Mouse (Mus musculus) heart, postnatal 10 days (tissue): ENCODE results near the gene Banf1. TPM values are rescaled to one million over a fixed set of nuclear protein-coding genes. Genes with fewer than 3 reads are reported as not detected.

Source experiments
- DNase-seq, 2 experiments: peaks; one replicate each; pipeline ENCODE4 v3.0.0; 2021
- intact Hi-C: fragments of 180-260 bp; cut with DNase I; formaldehyde crosslinking; loops from one replicate; pipeline ENCODE4 v1.15.1; 2025
- total RNA-seq, 2 experiments: library from RNA; stranded (reverse); gene quantifications; 2 replicates each; pipeline ENCODE4 v1.2.3; 2021

Banf1 gene
- total RNA-seq, 2 experiments from 2014 or later, result 173 to 178 TPM

- intact Hi-C loops, result no loop called here
- DNase-seq, result no peak
These were observed 32.2 kb downstream of the Banf1 start for GRCm38 (mm10) chr19:5334741-5335140.

DNA sequence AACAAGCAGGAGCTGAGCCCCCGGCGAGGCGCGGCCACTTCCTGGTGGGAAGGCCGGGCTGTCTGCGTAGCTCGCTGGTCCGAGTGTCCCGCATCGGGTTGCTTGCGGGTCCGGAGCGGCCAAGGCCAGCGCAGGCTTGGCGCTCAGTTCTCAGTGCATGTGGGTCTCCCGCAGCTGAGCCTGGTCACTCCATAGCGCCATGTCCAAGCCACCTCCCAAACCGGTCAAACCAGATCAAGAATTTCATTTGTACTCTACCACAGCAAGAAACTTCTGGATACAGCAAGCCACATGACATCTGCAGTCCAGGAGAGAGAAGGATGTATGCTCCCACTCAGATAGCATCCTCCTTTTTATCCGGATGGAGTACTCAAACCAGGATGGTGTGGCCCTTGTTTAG lies 39.0 kb downstream of the Banf1 start:
- DNase-seq, result no peak
- intact Hi-C loops, result loop anchor here (5.0 kb wide), 1 partner anchor 131 kb away; no protein-coding TSS in a partner anchor

GRCm38 (mm10) chr19:5323801-5324200 lies 43.2 kb downstream of the Banf1 start:
- intact Hi-C loops, result no loop called here
- no peak for DNase-seq

Other genes with a start within 250 kb of the Banf1 start
- 10 to 100 TPM; 38.8 to 42.8 TPM for gene Klc2, start 248.6 kb downstream of the Banf1 start, total RNA-seq
- 10 to 100 TPM; 24.5 to 27.8 TPM for gene Pacs1, start 94.0 kb downstream of the Banf1 start, total RNA-seq
- 100 to 1,000 TPM; 129 to 136 TPM for gene Sf3b2, start 71.7 kb downstream of the Banf1 start, total RNA-seq
- gene Gal3st3, start 68.8 kb downstream of the Banf1 start, total RNA-seq, result 10 to 100 TPM in 1 of 2 experiments, 1 to 10 TPM in 1; 9.4 to 14.6 TPM
- gene Catsper1, start 31.4 kb downstream of the Banf1 start, total RNA-seq, result not detected
- gene Cst6, start 17.6 kb downstream of the Banf1 start, total RNA-seq, result 1 to 10 TPM; 2.6 to 3.1 TPM
- 10 to 100 TPM; 26.4 to 28.8 TPM for gene Eif1ad, start 427 bp downstream of the Banf1 start, total RNA-seq
- 10 to 100 TPM; 47.7 to 50.7 TPM for gene Sart1, start 21.5 kb upstream of the Banf1 start, total RNA-seq
- not detected for gene Tsga10ip, start 35.4 kb upstream of the Banf1 start, total RNA-seq
- 100 to 1,000 TPM; 240 to 260 TPM for gene Drap1, start 57.8 kb upstream of the Banf1 start, total RNA-seq
- gene AI837181, start 58.0 kb upstream of the Banf1 start, total RNA-seq, result 10 to 100 TPM; 40.3 to 43.8 TPM
- not detected for gene Fosl1, start 80.4 kb upstream of the Banf1 start, total RNA-seq
- gene Ccdc85b, start 90.7 kb upstream of the Banf1 start, total RNA-seq, result 10 to 100 TPM; 12.5 to 14.5 TPM
- gene Fibp, start 93.4 kb upstream of the Banf1 start, total RNA-seq, result 10 to 100 TPM; 90.2 to 91.5 TPM
- under 1 TPM; 0.41 to 0.45 TPM for gene Ctsw, start 101.3 kb upstream of the Banf1 start, total RNA-seq
- gene Efemp2, start 106.8 kb upstream of the Banf1 start, total RNA-seq, result 10 to 100 TPM; 28.6 to 32.7 TPM
- 10 to 100 TPM; 24.3 to 25.5 TPM for gene Mus81, start 121.2 kb upstream of the Banf1 start, total RNA-seq
- gene Cfl1, start 123.3 kb upstream of the Banf1 start, total RNA-seq, result 100 to 1,000 TPM; 497 to 519 TPM
- 1 to 10 TPM in 1 of 2 experiments, under 1 TPM in 1; 0.69 to 1.2 TPM for gene 1700020D05Rik, start 136.6 kb upstream of the Banf1 start, total RNA-seq
- 1 to 10 TPM; 6.1 to 7.7 TPM for gene Snx32, start 143.4 kb upstream of the Banf1 start, total RNA-seq
- not detected for gene Ovol1, start 193.5 kb upstream of the Banf1 start, total RNA-seq
- 1 to 10 TPM; 4.1 to 4.5 TPM for gene Ap5b1, start 200.9 kb upstream of the Banf1 start, total RNA-seq
- gene Rnaseh2c, start 234.7 kb upstream of the Banf1 start, total RNA-seq, result 10 to 100 TPM; 63.6 to 76.0 TPM
- 10 to 100 TPM; 34.2 to 43.5 TPM for gene Kat5, start 243.1 kb upstream of the Banf1 start, total RNA-seq